Mouse (Mus musculus) forebrain, embryonic 10.5 days (tissue): ENCODE results near the gene Gbp8. TPM values are rescaled to one million over a fixed set of nuclear protein-coding genes. Genes with fewer than 3 reads are reported as not detected.

Experiments
- DNase-seq: peaks from one replicate; pipeline ENCODE4 v3.0.0-alpha.2; 2017; ENCODE audit warnings: low spot score; ENCODE audit errors: extremely low spot score
- H3K27ac ChIP-seq: fragments of 300-500 bp; sonication (generic); 2 replicates; pipeline ENCODE4 v1.5.1; 2016; ENCODE audit warnings: mild to moderate bottlenecking
- H3K27me3 ChIP-seq: fragments of 300-500 bp; sonication (generic); 2 replicates; pipeline ENCODE4 v1.6.1; 2016; ENCODE audit warnings: mild to moderate bottlenecking; ENCODE audit not compliant: poor library complexity, severe bottlenecking
- H3K36me3 ChIP-seq: fragments of 300-500 bp; sonication (generic); replicated peaks from 2 replicates; pipeline ENCODE4 v1.6.1; 2016; ENCODE audit warnings: mild to moderate bottlenecking, moderate library complexity
- H3K4me1 ChIP-seq: fragments of 300-500 bp; sonication (generic); 2 replicates; pipeline ENCODE4 v1.6.1; 2016
- H3K4me3 ChIP-seq: fragments of 300-500 bp; sonication (generic); 2 replicates; pipeline ENCODE4 v1.5.1; 2016; ENCODE audit warnings: mild to moderate bottlenecking, moderate library complexity
- H3K9me3 ChIP-seq: fragments of 300-500 bp; sonication (generic); 2 replicates; pipeline ENCODE4 v1.6.1; 2016; ENCODE audit warnings: mild to moderate bottlenecking, moderate library complexity
- WGBS: fragments of 180-500 bp; shearing (Covaris S2); methylation state at CpG from one replicate; pipeline ENCODE4 v1.1.7; 2016; 5-methylcytosine and 5-hydroxymethylcytosine counted together
- polyA plus RNA-seq: library from polyadenylated mRNA; unstranded; fragments of >200 nt; fragmentation: Nextera tagmentation; extraction: Ambion mirVana; gene quantifications from 2 replicates; pipeline ENCODE4 v1.2.1, GENCODE M21; 2016

Gene Gbp8
- polyA plus RNA-seq, 1 experiment from 2014 or later: not detected

DNA sequence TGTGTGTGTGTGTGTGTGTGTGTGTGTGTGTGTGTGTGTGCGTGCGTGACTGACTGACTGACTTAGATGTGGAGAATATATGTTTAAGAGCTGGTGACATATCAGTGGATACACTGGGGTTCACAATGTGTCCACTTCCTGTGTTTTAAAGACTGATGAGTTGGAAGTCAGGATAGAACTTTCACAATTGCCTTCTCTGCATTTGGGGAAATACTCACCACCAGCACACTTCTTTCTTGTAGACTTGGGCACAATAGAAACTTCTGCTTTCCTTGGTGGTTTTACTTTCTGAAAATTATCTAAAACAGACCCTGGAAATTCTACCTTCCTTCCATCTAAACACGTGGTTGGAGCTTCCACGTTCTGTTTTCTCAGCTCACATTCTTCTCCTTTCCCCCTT is 127.8 kb downstream of the Gbp8 start:
- Histone ChIP-seq H3K4me3 (no peak overlapping the region), H3K9me3 (0 out of 2 replicates have a peak, but pooled peaks cover 3% of the 10 kb centered on the region), H3K27me3 (no peaks in the 10 kb centered on the region), H3K4me1 (no peaks in the 10 kb centered on the region), H3K27ac (no peak overlapping the region), H3K36me3 (no peaks in the 10 kb centered on the region)
- DNase-seq: no peak
- 88% methylated on average over 4 of the region's 4 CpGs for WGBS

DNA sequence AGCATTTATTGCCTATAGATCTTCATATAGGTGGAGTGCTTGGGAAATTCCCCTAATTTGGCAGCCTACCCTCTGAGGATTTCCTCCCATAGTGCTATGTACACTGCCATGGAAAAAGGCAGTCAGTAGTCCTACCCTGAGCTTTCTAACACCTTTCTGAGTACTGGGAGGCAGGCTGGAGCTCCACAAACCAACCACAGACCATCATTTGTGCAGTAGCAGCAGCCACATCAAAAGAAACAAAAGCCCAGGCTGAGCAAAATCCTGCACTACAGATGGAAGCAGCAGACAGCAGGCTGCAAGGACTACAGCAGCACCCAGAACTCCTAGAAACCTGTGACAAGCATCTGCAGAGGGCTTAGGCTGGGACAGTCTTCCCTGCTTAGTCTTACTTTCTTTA is 129.0 kb downstream of the Gbp8 start:
- no peak overlapping the region for H3K4me3 ChIP-seq
- no peak overlapping the region for H3K27ac ChIP-seq
- H3K27me3 ChIP-seq: no peaks in the 10 kb centered on the region
- H3K36me3 ChIP-seq: no peaks in the 10 kb centered on the region
- 0 out of 2 replicates have a peak, but pooled peaks cover 3% of the 10 kb centered on the region for H3K9me3 ChIP-seq
- no peak for DNase-seq
- no peaks in the 10 kb centered on the region for H3K4me1 ChIP-seq

DNA sequence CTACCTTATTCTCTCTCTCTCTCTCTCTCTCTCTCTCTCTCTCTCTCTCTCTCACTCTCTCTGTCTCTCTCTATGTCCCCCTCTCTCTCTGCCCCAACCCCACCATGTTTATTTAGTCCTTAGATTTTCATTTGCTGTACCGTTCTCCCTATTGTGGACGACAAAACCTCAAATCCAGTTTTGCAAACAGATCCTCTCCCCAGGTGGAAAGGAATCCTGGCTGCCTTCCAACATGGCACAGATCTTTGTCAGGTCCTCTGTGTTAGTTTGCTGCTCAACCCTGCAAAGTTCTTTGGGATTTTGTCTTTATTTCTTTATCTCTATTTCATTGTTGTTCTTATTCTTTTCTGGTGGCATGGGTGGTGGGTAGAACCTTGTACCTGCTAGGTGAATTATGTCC is 149.9 kb downstream of the Gbp8 start:
- Histone ChIP-seq H3K9me3 (peaks cover 6% of the 10 kb centered on the region; the same call in 1 of the 2 replicates), H3K4me3 (no peak overlapping the region), H3K27ac (no peak overlapping the region), H3K4me1 (no peaks in the 10 kb centered on the region), H3K36me3 (no peaks in the 10 kb centered on the region), H3K27me3 (no peaks in the 10 kb centered on the region)
- no peak for DNase-seq
- 95% methylated on average over 2 of the region's 2 CpGs for WGBS

DNA sequence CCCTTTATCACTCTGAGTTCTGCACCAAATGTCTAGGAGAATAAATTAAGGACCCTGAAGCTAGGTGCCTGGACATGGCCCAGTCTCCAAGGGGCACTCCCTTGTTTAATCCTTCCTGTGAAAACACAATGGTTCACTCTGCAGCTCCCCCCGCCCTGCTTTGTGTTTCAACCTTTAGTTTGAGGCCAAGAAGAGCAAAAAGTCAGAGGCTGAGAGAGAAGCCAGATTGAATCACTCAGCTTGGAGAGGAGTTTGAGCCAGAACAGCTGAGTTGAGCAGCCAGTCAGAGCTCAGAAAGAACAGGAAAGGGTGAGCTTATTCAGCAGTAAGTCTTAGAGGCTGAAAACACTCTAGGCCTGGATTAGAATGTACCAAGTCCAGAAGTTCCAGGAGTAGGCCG is 151.3 kb downstream of the Gbp8 start:
- peaks cover 6% of the 10 kb centered on the region; the same call in 1 of the 2 replicates for H3K9me3 ChIP-seq
- H3K27ac ChIP-seq: no peak overlapping the region
- H3K36me3 ChIP-seq: no peaks in the 10 kb centered on the region
- no peaks in the 10 kb centered on the region for H3K4me1 ChIP-seq
- DNase-seq: no peak
- no peaks in the 10 kb centered on the region for H3K27me3 ChIP-seq
- WGBS: 56% methylated on average over 2 of the region's 2 CpGs
- H3K4me3 ChIP-seq: no peak overlapping the region

DNA sequence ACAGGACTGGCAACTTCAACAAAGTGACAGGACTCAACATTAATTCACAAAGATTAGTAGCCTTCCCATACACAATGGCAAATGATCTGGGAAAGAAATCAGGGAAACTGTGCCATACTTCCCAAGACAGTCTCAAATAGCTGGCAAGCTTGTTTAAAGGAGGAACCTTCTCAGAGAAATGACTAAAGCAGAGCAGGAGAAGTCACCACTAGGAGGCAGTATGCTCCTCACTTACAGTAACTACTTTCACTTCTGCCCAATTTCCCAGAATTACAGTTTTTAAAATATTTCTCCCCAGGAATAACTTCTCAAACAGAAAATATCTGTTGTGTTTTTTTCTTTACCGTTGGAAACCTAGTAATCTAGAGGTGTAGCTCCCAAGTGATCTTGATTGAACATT is 152.6 kb downstream of the Gbp8 start:
- 60% methylated on average over 1 of the region's 1 CpGs for WGBS
- Histone ChIP-seq H3K4me3 (no peak overlapping the region), H3K27ac (no peak overlapping the region), H3K36me3 (no peaks in the 10 kb centered on the region), H3K27me3 (no peaks in the 10 kb centered on the region), H3K9me3 (peaks cover 6% of the 10 kb centered on the region; the same call in 1 of the 2 replicates), H3K4me1 (peaks cover 3% of the 10 kb centered on the region; the same call in 1 of the 2 replicates)
- DNase-seq: no peak

DNA sequence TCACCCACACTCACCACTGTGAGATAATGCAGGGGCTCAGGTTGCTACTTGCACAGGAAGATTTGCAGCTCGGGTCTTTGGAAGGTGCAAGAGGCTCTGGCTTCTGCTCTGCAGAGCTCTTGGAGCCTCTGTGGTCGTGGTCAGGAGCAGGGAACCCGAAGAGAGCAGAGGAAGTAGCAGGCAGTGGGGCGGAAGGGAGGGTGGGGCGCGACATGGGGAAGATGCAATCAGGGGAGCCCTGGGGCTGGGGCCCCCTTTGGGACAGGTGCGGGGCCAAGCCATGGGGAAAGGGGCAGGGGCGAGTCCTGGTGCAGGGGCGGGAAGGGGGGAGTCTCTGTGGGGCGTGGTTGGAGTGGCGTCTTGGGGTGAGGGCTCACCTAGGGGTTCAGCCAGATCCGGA is 156.8 kb downstream of the Gbp8 start, which contains the start of gene Abcg3:
Abcg3 (minus strand) TSS at position 184 of the 400 bp plus-strand sequence.
- Histone ChIP-seq H3K27ac (no peak within 1 kb of the TSS), H3K27me3 (no peaks in the 10 kb centered on the region), H3K4me1 (peaks cover 3% of the 10 kb centered on the region; the same call in 1 of the 2 replicates), H3K36me3 (no peaks in the 10 kb centered on the region), H3K4me3 (no peak within 1 kb of the TSS; the same call in 1 of the 2 replicates), H3K9me3 (no peaks in the 10 kb centered on the region)
- 44% methylated on average over 12 of the region's 12 CpGs for WGBS
- DNase-seq: no peak

DNA sequence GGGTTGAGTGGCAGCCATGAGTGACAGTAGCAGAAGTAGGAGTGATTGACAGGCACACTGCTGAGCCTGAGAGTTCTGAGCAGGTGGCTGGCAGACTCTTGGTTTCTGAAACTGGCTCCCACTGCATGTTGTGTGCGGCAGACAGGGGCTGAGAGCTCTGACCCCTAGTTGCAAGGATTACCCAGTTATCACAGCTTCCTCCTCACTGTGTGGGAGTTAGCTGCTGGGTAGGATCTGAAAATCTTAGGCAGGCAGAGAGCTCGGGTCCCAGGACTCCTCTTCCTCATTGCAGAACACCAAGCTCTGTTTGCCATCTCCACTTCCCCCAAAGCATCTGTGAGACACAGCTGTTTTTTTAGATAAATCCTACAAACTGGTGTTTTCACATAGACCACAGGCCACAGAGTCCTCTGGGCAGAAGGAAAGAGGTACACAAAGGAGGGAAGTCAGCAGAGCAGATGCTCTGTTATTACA is 160.3 kb downstream of the Gbp8 start:
- Histone ChIP-seq H3K4me1 (peaks cover 3% of the 10 kb centered on the region; the same call in 1 of the 2 replicates), H3K9me3 (no peaks in the 10 kb centered on the region), H3K27ac (no peak overlapping the region), H3K27me3 (no peaks in the 10 kb centered on the region), H3K4me3 (no peak overlapping the region), H3K36me3 (no peaks in the 10 kb centered on the region)
- whole genome bisulfite sequencing: 85% methylated on average over 2 of the region's 2 CpGs
- DNase-seq: no peak

Other genes with a start within 250 kb of the Gbp8 start
- 0.20 and 0.31 TPM in 2 replicates for gene Abcg3, start 156.8 kb downstream of the Gbp8 start, polyA plus RNA-seq
- gene Gbp9, start within 50 bp of the Gbp8 start, polyA plus RNA-seq: 0.50 and 0.63 TPM in 2 replicates
- gene Gbp4, start within 50 bp of the Gbp8 start, polyA plus RNA-seq: 0.04 and 0.33 TPM in 2 replicates
- gene Gbp10, start 100.0 kb upstream of the Gbp8 start, polyA plus RNA-seq: not detected in 2 replicates
- gene Gm43302, start 154.2 kb upstream of the Gbp8 start, polyA plus RNA-seq: not detected in 2 replicates
- gene Gbp6, start 154.2 kb upstream of the Gbp8 start, polyA plus RNA-seq: 0.12 and 0.15 TPM in 2 replicates